Mouse (Mus musculus) bone marrow, adult 2 months (tissue): ENCODE measurements around the gene Grik4. TPM values are rescaled to one million over a fixed set of nuclear protein-coding genes. Genes with fewer than 3 reads are reported as not detected.

Experiments
- H3K27ac ChIP-seq: fragments of 200-500 bp; 2 replicates; pipeline ENCODE4 v1.5.1; 2012; ENCODE audit warnings: low read depth, mild to moderate bottlenecking, control low read depth, inconsistent platforms, low read length; ENCODE audit not compliant: control insufficient read depth, poor library complexity, insufficient read depth
- H3K4me1 ChIP-seq: fragments of 200-500 bp; 2 replicates; pipeline ENCODE4 v1.6.1; 2011; ENCODE audit warnings: low read length; ENCODE audit not compliant: control insufficient read depth, insufficient read depth
- H3K4me3 ChIP-seq: fragments of 200-500 bp; replicated peaks from 2 replicates; pipeline ENCODE3; 2011; ENCODE audit warnings: mild to moderate bottlenecking, low read depth, low read length, control low read depth; ENCODE audit not compliant: control insufficient read depth
- CTCF ChIP-seq: fragments of 200-500 bp; IDR thresholded peaks from 2 replicates; pipeline ENCODE4 v1.5.1; 2011; ENCODE audit warnings: low read length, control low read depth; ENCODE audit not compliant: control insufficient read depth, insufficient read depth
- POLR2A ChIP-seq: fragments of 200-500 bp; IDR thresholded peaks from 2 replicates; pipeline ENCODE4 v1.6.1; 2011; ENCODE audit warnings: low read depth, mild to moderate bottlenecking, control low read depth, low read length, borderline replicate concordance; ENCODE audit not compliant: control insufficient read depth
- WGBS: fragments of 180-500 bp; shearing (Covaris S2); methylation state at CpG from one replicate; pipeline ENCODE4 v1.1.7; 2018; 5-methylcytosine and 5-hydroxymethylcytosine counted together
- polyA plus RNA-seq: library from polyadenylated mRNA; stranded (reverse); fragments of >200 nt; gene quantifications from 2 replicates; pipeline ENCODE4 v1.2.4, GENCODE M21; 2011; ENCODE audit warnings: low replicate concordance; ENCODE audit not compliant: missing spikeins, insufficient read depth, insufficient read length

Grik4 gene
- polyA plus RNA-seq, 1 experiment, result 4.1 TPM

DNA sequence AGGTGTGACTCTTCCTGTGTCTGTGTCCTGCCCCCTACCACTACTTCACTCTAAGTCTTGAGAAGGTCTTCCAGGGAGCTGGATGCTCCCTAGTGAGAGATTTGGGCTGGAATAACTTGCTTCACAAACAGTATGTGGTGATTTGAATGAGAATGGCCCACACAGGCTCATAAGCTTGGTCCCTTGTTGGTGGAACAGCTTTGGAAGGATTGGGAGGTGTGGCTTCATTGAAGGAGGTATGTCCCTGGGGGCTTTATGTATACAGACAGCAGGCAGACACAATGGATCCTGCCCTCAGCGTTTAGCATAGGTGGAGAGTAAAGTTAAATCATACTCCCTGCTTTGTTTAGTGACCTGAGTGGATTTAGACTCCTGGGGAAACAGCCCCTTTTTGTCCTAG, 282.8 kb downstream of the Grik4 start:
- WGBS, result 48% methylated on average over 1 of the region's 1 CpGs
- no peak for TF ChIP-seq CTCF
- no peak for TF ChIP-seq POLR2A
- H3K4me3 ChIP-seq, result no peak overlapping the region
- no peak overlapping the region for H3K27ac ChIP-seq
- no peaks in the 10 kb centered on the region; the same call in 1 of the 2 replicates for H3K4me1 ChIP-seq

DNA sequence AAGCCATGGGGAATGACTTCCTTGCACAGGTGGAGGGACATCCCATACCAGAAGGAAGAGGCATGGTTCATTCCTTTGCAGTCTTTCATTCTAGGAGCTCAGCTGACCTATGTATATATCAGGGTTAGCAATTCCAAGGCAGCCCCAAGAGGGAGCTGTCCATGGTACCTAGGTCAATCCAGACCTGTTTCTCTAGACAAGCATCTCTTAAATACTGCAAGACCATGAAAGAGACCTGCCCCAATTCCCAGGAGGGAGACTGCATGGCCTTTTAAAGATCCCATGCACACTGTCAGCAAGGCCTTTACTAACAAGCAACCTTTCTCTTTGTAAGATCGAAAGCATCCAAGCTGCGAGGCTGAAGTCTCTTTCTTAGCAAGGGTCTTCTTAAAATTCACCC, 291.5 kb downstream of the Grik4 start:
- no peak overlapping the region for H3K4me3 ChIP-seq
- no peak overlapping the region for H3K27ac ChIP-seq
- no peak for TF ChIP-seq POLR2A
- TF ChIP-seq CTCF, result no peak
- WGBS, result 74% methylated on average over 2 of the region's 2 CpGs
- no peaks in the 10 kb centered on the region for H3K4me1 ChIP-seq

DNA sequence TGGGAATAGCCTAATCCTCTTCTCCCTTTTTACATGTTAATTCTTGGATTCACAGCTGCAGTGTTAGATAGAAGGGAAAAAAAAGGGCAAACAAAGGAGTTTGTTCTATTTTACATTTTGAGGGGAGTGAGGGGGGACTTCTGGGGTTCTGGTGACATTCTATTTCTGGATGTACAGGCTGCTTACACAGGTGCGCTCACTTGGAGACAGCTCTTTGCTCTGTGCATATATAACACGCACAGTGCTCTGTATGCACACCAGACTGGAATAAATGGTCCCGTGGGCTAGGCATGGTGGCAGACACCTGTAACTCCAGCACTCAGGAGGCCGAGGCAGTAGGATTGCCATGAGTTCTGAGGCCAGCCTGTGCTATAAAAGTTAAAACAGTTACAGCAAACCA, 292.0 kb downstream of the Grik4 start:
- 55% methylated on average over 4 of the region's 4 CpGs for WGBS
- TF ChIP-seq CTCF, result no peak
- no peak for TF ChIP-seq POLR2A
- Histone ChIP-seq H3K27ac (no peak overlapping the region), H3K4me1 (no peaks in the 10 kb centered on the region), H3K4me3 (no peak overlapping the region)

DNA sequence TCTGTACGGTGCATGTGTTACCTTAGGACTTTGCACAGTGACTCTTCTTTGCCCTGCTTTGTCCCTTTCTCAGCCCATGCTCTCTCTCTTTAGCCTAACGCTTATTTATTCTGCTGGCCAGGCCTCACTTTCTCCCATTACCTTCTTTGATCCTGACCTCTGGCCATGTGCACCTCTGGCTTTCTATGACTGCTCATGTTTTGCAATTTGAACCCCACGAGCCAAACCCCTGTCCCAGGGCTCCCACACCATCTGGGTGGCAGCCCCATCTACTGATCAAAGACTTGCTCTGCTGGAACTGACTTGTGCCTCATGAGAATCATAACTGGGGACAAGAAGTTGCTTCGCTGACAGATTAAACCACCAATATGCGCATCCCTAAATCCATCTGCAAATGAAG, 294.4 kb downstream of the Grik4 start:
- H3K4me1 ChIP-seq, result no peaks in the 10 kb centered on the region
- no peak overlapping the region for H3K4me3 ChIP-seq
- no peak overlapping the region for H3K27ac ChIP-seq
- TF ChIP-seq CTCF (no peak), POLR2A (no peak)
- WGBS, result 67% methylated on average over 5 of the region's 5 CpGs

DNA sequence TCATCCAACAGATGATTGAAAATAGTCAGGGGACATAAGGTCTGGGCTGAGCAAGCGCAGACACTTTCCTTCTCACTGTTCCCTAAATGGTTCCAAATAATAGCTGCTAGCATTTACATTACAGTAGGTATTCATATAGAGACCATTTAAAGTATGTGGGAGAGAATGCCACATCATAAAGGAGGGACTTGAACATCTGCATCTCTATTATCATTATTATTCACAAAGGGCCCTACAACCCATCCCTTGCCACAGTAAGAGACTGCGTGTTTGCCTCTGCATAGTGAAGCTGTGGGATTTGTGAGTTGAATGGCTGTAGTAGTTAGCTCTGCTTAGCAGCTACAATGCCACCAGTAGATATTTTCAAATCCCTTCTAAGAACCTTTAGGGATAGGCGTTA, 296.2 kb downstream of the Grik4 start:
- Histone ChIP-seq H3K4me1 (no peaks in the 10 kb centered on the region), H3K27ac (no peak overlapping the region), H3K4me3 (no peak overlapping the region)
- 85% methylated on average over 3 of the region's 3 CpGs for WGBS
- TF ChIP-seq CTCF, result no peak

DNA sequence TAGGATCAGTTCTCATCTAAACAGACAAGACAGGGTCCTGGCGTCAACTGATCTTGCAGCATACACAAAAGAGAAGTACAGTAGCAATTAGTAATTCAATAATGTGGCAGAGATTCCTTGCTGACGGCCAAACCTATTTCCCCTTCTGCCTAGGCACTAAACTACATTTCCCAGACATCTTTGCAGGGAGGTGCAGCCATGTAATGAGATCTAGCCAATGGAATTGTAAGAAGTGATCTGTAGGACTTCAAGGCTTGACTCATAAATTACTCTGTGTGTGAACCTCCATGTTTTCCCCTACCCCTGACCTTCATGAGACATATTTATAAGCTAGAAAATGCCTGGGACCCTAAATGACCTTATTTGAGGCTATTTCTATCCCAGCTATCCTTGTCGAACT, 296.7 kb downstream of the Grik4 start:
- Histone ChIP-seq H3K27ac (no peak overlapping the region), H3K4me1 (no peaks in the 10 kb centered on the region), H3K4me3 (no peak overlapping the region)
- WGBS, result 42% methylated on average over 3 of the region's 3 CpGs
- TF ChIP-seq CTCF (no peak), POLR2A (no peak)

DNA sequence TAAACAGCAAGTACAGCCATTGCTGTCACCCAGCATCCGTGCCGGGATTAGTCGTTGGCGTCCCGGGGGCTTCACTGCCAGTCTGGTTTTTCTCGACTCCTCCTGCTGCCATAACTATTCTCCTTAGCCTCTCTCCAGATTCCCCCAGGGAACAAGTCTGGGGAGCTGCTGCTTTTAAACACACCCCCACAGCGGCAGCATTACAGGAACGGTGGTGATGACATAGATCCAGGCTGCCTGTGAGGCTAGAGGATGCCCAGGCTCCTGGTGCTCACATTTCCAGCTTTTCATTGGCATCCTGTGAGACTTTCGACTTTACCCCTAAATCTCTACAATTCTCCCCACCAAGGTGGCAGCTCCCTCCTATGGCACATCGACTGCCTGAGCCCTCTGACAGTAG, 297.5 kb downstream of the Grik4 start:
- H3K4me3 ChIP-seq, result no peak overlapping the region
- no peaks in the 10 kb centered on the region for H3K4me1 ChIP-seq
- TF ChIP-seq CTCF (no peak), POLR2A (no peak)
- WGBS, result 71% methylated on average over 10 of the region's 10 CpGs
- no peak overlapping the region for H3K27ac ChIP-seq

DNA sequence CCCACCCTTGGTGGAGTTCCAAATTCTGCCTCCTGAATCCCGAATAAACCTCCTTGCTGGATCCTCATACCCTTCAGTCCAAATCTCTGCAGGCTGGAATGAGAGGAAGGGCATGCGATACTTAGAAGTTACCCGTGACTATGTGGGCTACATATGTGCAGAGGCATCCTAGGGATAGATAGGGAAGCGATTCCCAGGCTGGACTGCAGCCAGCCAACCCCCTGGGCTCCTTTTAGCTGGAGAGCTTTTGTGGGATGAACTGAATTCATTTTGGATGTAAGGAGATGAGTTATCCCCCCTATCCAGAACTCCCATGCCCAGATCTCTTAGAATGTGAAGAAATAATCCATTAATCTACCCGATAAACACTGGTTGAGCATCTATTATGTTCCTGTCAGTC, 299.1 kb downstream of the Grik4 start:
- TF ChIP-seq POLR2A (no peak), CTCF (no peak)
- Histone ChIP-seq H3K4me1 (no peaks in the 10 kb centered on the region), H3K27ac (no peak overlapping the region), H3K4me3 (no peak overlapping the region)
- WGBS, result 84% methylated on average over 5 of the region's 5 CpGs

DNA sequence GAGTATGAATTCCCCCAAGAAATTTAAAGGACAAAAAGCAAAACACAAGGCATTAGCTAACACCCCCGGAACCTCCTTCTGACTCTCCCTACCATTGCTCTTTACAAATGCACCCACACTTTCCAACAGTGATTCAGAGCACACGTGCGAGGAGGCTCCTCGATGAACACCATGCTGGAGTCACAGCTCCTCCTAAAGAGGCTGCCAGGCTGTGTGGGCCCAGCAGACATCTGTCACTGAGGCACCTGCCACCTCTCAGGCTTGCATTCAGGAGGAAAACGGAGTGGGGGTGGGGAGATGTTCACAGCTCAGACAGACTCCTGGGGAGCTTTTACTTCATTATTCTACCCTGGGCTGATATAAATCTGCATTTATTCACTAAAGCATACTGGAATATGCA, 301.5 kb downstream of the Grik4 start:
- TF ChIP-seq CTCF, result no peak
- no peak for TF ChIP-seq POLR2A
- no peak overlapping the region for H3K27ac ChIP-seq
- WGBS, result 77% methylated on average over 5 of the region's 5 CpGs
- no peak overlapping the region for H3K4me3 ChIP-seq
- H3K4me1 ChIP-seq, result no peaks in the 10 kb centered on the region
